Mouse (Mus musculus) ES-CJ7 (cell line): ENCODE measurements at regions not wholly inside any gene's neighbourhood (a gene's known extent, or its start where the extent isn't known, plus 50 kb on each side); places are given as distances from the start of the nearest gene placed in this dataset.
"Not testable (repeated sequence)": the region's sequence is repeated elsewhere in the genome, so short reads cannot be mapped to it uniquely, and the experiment has no call there.

Experiments used
- DNase-seq: peaks from one replicate; pipeline ENCODE4 v3.0.0; 2011; ENCODE audit warnings: low read depth, low spot score

DNA sequence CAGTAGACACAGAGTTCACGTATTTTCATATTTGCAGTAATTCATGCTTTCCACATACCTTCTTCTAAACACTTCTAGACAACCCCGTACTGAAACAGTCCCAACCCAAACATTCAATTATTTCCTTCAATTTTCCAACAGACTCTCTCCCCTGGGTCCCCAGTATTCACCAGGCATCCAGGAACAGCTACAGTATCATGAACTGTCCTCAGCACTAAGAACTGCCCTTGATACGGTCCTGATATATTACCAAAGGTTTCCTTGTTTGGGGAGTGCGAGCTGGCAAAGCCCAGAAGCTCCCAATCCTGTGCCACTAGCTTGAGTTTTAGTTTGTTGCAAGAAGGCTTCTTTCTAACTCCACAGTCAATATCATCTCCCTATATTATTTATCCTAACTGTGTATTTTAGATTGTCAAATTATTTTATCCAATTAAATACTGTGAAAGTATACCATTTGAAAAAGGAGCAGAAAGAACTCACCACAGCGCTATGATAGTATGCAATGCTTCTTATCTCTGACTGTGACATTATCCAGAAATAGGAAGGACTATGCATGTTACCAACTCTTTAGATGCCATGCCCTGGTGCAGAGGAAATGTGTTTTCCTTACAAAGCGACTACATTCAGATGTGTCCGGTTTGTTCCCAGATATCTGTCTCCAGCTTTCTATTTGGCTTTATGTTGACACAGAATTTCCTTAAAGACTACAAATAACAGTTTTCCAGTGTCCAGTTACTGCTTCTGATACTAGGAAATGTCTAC is 754.6 kb upstream of the Intu start:
- DNase-seq: no peak

DNA sequence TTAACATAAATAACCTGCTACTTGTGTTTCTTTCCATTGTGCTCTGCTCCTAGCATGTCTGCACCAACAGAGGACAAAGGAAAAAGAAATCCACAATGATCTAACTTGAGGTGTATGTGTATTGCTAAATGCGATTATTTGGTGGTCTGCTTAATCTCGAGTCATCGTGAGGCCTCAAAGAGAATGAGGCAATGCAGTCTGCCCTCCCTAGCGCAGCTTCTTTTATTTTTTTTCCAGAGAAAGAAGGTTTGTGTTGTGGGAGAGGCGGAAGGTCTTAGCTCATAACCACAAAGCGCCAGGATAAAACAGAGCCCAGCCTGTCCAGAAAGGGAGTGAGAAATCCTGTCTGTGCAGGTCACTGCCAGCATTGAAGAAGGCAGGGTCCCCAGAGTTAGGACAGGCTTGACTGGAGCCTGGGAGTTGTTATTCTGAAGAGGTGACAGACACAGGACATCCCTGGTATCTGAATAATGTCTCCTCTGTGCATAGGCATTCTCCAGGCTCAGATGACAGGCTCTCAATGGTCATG is 751.3 kb upstream of the Intu start:
- no peak for DNase-seq

DNA sequence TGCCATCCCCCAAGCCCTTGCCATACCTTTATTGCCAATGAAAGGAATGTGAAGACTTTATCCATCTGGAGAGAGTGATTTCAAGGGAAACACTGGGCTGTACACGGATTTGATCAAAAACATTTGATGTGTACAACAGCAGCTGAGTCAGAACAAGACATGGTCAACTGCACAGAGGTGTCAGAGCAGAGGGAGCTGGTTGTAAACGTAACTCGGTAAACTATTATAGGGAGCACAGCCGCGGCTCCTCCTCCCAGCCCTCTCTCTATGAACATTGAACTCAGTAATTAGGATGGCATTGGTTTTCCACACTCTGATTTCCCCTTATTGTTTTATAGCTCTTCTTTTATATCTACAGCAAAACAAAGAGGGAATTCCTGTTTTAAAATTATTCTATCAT is 750.8 kb upstream of the Intu start:
- DNase-seq: no peak

DNA sequence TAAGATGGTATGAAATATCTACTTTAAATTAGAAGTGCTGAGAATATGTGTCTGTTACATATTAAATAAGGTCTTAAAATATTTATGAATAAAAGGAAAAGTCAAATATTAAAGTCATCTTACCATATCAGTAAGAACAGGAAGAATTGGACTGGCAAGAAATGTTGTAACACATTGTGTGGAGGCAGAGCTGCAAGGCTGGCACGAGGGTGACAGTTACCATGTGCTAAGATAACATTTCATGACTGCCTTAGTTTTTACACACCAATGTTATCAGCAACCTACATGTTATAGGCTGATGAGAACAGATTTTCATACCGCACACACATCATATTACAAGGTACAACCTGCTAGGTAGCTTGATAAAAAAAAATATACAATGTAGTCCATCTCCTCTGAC is 746.2 kb upstream of the Intu start:
- DNase-seq: no peak

DNA sequence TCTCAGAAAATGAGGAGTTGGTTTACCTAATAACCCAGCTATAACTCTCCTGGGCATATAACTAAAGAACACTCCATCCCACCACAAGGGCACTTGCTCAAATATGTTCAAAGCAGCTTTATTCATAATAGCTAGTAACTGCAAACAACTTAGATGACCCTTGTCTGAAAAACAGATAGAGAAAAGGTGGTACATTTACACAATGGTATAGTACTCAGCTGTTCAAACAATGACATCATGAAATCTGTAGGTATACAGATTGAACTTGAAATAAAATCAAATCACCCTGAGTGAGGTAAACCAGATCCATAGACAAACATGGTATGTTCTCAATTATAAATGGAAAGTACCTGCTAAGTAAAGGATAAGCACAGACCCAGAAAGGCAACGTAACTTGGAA is 721.5 kb upstream of the Intu start:
- no peak for DNase-seq

DNA sequence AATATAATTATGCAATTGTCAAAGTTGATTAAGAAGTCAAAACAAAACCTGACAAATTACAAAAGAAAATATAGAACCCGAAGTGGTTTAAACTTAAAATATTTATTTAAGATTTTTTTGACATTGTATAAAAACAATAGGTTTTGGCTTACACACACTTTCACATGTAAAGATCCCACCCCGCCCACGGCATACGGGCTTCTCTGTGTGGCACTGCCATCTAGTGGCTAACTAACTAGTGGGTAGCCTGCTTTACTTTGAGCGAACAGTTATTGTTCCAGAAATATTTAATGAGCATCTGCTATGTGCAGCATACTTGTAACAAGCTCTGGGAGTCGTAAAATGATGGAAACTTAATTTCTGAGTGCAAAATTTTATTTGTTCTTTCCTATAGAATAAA is 716.3 kb upstream of the Intu start:
- peak; percentile 16 for DNase-seq

DNA sequence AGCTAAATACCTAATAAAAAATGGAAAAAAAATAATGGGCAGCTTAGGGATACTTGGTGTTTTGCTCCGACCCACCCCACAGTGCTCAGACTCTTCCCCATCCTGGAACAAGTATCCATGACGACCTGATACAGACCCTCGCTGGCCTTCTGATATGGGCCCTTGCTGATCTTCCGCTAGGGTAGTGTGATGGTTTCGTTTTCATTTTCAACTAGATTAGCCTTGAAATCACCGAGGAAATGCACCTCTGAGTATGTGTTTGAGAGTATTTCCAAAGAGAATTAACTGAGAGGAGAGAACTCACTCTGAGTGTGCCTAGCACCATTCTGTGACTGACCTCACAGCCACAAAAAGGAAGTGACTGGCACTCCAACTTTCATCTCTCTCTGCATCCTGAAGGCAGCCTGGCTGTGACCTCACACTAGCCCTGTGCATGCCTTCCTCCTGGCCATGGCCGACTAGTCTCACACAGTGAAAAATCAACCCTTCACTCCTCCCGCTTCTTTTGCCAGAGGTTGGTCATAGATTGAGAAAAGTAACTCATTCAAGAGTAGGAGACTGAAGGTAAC is 700.5 kb upstream of the Intu start:
- no peak for DNase-seq

DNA sequence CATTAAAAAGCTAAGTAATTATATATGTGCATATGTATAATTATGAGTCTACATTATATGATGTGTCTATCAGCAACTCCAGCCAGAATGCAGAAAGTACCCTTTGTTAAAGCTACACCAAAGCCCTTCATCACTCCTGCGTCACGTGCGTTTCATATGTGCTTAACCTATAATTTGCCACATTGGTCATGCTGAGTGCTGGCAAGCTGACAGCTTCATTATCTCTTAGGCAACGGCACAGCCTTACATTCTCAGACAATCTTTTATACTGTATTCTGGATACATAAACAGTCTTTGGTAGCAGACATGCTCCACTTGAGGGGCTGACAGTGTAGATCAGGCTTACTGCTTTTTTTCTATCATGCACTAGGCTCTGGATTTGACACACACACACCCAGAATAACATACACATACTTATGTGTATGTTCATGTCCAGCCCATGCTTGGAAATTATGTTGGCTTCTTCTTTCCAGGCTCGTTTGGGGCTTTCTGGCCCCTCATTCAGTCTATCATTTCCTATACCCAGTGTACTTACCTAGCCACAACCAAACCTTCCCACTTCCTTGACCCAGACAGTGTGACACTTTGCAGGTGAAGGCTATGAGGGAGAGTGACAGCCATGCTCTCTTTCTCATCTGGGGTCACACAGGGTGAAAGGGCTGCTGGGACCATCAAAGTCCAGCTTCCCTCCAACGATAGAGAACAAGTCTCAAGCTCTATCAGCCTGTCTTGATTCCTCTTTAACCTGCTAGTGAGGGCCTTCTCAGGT is 692.5 kb upstream of the Intu start:
- no peak for DNase-seq

DNA sequence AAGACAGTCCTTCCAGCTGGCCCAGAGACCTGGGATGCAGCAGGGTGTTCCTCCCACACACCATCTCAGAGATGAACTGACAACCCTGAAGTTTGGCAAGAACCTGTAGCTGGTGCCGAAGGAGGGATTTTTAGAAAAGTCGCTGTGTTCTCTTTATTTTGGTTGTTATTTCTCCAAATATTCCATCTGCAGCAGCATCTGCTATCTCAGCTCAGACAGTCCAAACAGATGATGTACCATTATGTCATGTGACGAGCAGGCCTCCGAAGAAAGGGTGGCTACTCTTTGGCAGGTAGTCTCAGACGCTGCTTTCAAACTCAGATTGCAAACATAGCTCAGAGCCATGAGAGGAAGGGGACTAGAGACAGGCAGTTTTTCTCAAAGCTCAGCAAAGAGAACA is 690.1 kb upstream of the Intu start:
- no peak for DNase-seq

DNA sequence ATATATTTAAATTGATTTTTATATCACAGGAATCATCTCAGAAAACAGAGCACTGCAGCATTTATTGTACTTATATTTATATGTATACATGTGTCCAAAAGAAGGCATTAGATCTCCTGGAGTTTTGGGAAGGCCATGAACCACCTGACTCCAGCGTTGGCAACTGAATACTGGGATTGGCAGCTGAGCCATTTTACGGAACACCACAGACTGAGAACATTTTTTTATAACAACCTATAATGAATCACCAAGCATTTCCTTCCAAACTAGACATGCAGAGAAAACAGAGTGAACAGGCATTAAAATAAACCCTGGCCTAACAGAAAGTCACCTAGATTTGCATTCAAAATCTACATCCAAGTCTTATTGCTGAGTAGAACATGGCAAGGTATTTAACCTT is 686.0 kb upstream of the Intu start:
- DNase-seq: no peak

DNA sequence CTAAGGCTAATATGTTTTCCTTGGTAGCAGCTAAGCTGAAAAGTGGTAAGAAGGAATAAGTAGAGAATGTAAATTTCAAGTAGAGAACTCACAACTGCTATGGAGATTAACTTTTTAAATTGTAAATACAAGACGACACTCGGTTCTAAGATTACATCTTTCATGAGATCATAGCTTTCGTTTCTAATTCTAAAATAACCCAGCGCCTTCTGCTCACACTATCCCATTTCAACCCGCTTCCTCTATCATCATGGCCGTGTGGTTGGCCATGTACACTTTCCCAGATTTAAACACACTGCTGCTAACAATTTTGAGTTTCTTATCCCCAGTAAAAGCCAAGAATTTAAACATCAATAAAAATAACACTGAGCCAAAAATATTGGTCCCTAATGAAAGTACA is 682.3 kb upstream of the Intu start:
- no peak for DNase-seq

DNA sequence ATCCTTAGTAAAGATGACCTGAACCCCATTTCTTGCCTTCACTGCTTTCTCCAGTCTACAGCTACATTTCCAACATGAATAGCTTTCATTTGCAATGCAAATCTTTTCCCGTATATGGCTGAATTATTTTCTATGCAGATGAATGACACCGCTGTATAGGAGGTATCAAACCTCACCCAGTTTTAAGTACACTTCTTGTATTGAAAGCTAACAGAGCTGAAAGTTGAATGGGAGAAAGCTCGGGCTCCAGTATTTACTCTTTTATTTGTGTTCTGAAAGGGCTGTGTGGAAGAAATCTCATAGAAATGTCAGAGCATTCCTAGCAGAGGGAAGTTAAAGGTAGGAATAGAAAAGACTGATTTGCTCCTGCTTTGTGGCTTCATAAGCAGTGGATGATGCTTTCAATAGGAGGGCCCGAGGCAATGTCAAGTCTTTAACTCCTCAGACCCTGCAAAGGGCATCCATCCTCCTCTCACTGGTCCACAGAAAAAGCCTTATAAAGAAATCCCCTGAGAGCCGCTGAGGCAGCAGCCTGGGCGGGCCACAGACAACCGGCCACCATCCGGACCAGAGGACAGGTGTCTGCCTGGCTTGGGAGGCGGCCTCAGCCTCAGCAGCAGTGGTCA is 673.8 kb upstream of the Intu start:
- DNase-seq: no peak

DNA sequence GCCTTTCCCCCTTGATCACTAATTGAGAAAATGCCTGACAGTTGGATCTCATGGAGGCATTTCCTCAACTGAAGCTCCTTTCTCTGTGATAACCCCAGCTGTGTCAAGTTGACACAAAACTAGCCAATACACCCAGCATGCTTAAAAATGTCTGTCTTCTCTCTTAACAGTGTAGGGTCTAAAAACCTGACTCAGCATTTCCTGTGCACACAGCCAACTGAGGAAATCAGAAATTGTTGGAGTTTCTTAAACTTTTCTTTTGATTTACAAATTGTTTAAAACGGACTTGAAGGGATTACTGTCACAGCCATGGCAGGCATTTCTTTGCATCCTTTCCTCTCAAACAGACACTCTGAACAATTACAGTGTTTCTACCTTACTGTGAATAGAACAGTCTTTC is 655.0 kb upstream of the Intu start:
- DNase-seq: not testable (repeated sequence)

DNA sequence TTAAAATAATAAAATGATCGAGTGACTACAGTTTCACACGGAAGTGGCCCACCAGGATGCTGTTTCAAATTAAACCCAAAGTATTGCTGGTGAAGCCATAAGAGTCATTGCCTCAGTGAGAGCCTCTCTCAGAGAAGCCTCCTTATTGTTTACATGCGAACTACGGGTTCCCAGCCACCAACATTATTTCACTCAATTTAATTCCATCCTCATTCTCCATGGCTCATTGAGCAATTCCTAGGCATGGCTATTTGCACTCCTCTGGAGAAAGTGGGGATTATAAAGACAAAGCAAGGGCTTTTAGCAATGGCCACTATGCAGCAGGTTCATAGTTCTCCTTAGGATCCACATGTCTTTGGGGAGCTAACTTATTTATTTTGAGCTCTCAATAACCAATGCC is 646.7 kb upstream of the Intu start:
- no peak for DNase-seq

DNA sequence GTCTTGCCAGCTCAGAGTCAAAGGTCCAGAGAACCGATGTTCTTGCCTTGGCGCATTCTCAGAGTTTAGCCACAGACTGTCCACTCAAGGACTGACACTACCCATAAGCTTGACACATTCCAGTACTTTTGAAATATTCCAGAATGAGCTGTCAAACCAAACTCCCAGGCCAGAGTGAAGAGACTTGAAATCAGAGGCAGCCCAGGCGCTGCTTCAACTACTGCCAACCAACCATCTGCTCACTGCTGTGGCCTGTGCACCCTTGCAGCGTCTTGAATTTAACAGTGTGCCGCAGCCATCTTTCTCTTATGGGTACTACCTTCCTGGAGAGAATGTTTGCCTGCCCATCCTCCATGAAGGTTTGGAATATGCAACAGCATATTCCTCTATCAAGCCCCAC is 642.7 kb upstream of the Intu start:
- DNase-seq: no peak

DNA sequence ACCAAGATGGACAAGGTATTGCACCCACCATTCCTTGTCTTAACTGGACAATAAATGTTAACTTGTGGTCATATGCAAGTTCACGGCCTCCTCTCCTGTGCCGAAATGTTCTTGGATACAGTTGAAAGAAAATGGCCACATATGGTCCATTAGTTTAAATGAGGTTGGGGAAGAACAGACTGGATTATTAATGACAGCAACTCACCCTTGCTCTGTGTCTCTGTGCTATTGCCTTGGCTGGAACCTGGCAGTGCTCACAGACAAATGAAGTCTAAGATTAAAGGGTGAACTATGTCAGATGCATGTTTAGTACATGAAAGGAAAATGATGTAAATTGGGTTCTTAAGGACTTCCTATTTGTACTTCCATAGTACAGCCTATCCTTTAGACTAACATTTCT is 641.9 kb upstream of the Intu start:
- DNase-seq: no peak

DNA sequence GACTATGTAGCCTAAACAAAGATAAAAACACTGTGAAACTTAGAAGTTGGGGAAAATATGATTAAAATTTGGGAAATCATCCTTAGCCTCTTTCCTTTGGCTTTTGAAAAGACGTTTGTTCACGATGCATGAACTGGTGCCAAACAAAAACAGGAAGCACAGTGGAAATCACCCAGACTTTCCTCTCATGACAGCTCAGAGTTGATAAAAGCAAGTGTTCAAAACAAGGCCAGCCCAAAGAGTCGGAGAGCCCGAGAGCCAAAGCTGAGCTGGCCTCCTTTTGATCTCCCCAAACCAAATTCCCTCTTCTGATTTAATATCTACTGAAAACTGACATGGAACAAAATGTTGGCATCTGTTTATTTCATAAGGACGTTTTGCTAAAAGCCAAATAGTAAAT is 632.1 kb upstream of the Intu start:
- DNase-seq: no peak

DNA sequence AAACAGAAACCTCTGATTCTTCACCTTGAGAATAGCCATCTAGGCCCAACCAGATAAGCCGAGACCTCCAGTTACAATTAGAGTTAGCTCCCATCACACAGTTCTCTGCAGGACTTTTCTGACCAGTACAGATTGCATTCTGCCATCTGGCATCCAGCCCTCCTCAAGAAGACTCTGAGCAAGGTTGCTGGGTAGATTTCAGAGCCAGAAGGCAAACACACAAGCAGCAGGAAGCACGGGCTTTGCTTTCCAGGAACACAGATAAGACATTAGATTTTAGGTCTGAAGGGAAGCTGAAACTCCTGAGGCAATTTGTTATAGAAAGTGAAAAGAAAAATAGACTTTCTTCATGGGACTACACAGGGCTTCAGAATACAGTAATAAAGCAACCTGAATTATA is 630.9 kb upstream of the Intu start:
- no peak for DNase-seq

DNA sequence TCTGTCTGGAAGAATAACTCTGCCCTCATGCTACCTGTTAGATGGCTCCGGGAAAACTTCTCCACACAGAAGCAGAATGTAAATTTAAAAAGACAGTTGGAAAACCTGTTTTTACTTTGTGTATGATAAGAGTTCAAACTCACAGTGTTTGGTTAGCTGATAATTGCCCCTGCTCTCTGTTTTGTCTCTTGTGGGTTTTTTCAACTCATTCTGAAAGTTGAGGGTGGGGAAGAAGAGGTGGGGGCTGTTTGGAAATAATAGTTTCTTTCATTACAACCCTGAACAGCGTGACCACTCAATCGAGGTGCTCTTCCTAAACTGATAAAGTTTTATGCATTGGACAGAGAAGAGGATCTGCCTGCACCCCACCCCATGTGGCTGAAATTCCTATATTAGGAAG is 626.7 kb upstream of the Intu start:
- no peak for DNase-seq

DNA sequence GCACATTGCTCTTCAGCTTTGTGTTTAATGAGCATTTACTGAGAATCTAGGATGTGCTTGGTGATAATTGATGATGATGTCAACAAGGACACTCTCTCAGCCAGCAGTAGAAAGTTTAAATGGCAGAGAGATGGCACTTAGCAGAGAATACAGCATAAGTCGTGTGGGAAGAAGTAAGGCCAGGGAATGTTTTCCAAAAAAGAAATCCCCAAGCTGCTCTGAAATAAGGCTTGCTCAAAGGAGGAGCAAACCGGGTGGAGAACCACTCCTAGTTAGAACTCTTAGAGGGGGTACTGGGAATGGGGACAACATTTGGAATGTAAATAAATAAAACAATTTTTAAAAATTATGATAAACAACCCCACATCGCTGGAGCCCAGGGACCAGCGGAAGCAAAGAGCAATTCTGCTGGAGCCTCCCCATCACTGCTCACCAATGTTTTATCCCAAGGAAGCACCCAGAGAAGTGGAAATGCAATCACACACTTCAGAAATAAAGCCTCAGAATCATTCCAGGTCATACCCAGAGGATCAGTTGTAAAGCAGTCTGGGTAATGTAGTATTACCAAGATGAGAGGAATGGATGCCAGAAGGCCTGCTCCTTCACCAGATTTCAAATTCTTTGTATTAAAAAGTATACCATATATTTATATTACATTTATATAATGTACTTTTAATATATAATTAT is 622.3 kb upstream of the Intu start:
- no peak for DNase-seq

DNA sequence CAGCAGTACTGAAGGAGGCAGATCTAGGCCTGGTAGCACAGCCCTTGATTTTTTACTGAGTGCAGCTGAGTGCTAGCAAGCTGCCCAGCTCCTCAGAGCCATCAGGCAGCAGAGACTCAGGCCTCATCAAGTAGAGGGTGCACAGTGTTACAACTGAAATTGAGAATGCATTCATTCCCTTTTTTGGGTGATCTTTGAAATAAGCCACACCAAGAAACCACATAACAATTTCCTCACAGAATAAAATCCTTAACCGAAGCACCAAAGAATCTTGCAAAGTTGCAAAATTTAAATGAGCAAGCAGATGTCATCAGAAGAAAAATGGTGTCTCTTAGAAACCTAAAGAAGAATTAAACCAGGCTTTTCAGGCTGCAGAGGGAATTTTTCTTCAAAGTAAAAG is 621.4 kb upstream of the Intu start:
- no peak for DNase-seq

DNA sequence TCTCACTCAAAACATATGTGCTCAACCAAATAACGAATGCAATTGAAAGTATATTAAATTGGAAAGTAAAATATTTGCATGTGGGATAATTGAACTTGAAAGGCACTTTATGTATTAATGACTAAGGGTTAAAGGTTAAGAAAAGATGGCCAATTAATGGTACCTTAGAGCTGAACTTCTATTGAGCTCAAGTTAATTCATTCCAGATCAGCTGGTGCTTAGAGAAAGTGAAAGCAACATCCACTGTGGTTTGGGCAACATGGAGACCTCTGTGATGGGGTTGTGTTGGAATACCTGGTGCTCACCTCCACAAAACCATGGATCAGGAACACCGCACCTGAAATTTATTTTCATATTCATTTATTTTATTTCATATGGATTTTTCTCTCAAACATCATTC is 612.5 kb upstream of the Intu start:
- no peak for DNase-seq
